ENCODE assay signal across 16 mouse cellular contexts in the genomic region with DNA sequence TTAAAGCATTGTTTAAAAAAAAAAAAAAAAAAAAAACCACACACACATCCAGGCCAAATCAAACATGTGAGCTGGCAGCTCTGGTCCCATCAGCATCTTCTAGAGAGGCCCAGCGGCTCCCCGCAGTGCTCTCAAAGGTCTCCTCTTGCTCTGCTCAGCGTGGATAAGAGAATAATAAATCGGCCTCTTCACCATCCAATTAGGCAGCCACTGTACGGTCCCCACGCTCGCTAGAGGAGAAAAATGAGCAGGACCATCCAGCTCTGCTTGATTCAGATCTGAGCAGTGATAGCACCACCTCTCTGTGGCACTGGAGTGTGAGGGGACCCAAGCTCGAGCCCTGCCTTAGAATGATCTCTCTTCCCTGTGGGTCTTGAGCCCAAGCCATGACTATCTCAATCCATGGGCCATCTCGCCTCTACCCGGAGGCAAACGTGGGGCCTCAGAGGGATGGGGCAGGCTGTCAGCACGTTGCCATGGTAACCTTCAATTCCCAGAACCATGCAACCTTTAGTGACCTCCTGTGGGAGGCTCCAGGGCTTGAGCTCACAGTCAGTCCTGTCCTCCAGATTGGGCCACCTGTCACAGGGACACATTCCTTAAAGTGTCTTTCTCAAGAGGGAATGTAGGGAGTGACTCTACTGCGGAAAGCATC.
DNase-seq lines count a peak whose midpoint lies in the region; ATAC-seq lines count a peak whose summit lies in the region.
"Had no signal": no experiment of that assay in that cellular context is flagged by ENCODE, and none has a peak within 500 bp of the region (broad histone marks: within the 10 kb centered on the region; RNA-seq: fewer than 3 reads in every experiment).

No protein-coding gene starts in this region.

- no peak overlapping the region for H3K4me3 ChIP-seq in liver, embryonic 16.5 days (ENCODE audit: low read depth, low read length)
- no peak overlapping the region for H3K4me3 ChIP-seq in liver, embryonic 12.5 days
- no peak overlapping the region for H3K4me3 ChIP-seq in embryonic facial prominence, embryonic 10.5 days
- no peak overlapping the region for H3K4me3 ChIP-seq in midbrain, embryonic 11.5 days (ENCODE audit: low read depth, low read length)
- H3K4me3 ChIP-seq: kidney, embryonic 15.5 days; layer of hippocampus, adult 2 months; liver, embryonic 15.5 days; neural tube, embryonic 13.5 days had no signal

- H3K27ac ChIP-seq in liver, embryonic 16.5 days (ENCODE audit: low read length): no peak overlapping the region
- H3K27ac ChIP-seq in liver, embryonic 12.5 days: no peak overlapping the region
- H3K27ac ChIP-seq in embryonic facial prominence, embryonic 10.5 days (replicated peaks): no peak overlapping the region
- no peak overlapping the region for H3K27ac ChIP-seq in midbrain, embryonic 11.5 days (ENCODE audit: low read depth, low read length)
- H3K27ac ChIP-seq: kidney, embryonic 15.5 days; layer of hippocampus, adult 2 months; liver, embryonic 15.5 days; macrophage; neural tube, embryonic 13.5 days had no signal

- 56% methylated on average over 13 of the region's 13 CpGs for WGBS in liver, embryonic 16.5 days (ENCODE audit: insufficient replicate concordance)
- WGBS in liver, embryonic 12.5 days (ENCODE audit: insufficient replicate concordance): 61% methylated on average over 13 of the region's 13 CpGs
- WGBS in embryonic facial prominence, embryonic 10.5 days: 49% methylated on average over 13 of the region's 13 CpGs
- 39% methylated on average over 13 of the region's 13 CpGs for WGBS in midbrain, embryonic 11.5 days

- no peak overlapping the region for H3K9ac ChIP-seq in liver, embryonic 16.5 days (ENCODE audit: low read depth, low read length)
- H3K9ac ChIP-seq in liver, embryonic 12.5 days: no peak overlapping the region
- no peak overlapping the region for H3K9ac ChIP-seq in midbrain, embryonic 11.5 days (ENCODE audit: low read length)
- H3K9ac ChIP-seq: kidney, embryonic 15.5 days; liver, embryonic 15.5 days; neural tube, embryonic 13.5 days had no signal

- H3K27me3 ChIP-seq in liver, embryonic 16.5 days (ENCODE audit: control insufficient read depth, insufficient read depth, low read depth, low read length): no peaks in the 10 kb centered on the region
- H3K27me3 ChIP-seq in liver, embryonic 12.5 days (replicated peaks): peaks cover 15% of the 10 kb centered on the region
- H3K27me3 ChIP-seq in embryonic facial prominence, embryonic 10.5 days (replicated peaks; ENCODE audit: low read depth, poor library complexity, severe bottlenecking): peaks cover 89% of the 10 kb centered on the region
- H3K27me3 ChIP-seq in midbrain, embryonic 11.5 days (ENCODE audit: control insufficient read depth, insufficient read depth, low read length): peaks cover 16% of the 10 kb centered on the region
- H3K27me3 ChIP-seq: liver, embryonic 15.5 days had no signal

- no peaks in the 10 kb centered on the region for H3K4me1 ChIP-seq in liver, embryonic 16.5 days (ENCODE audit: control insufficient read depth, low read depth, low read length)
- H3K4me1 ChIP-seq in liver, embryonic 12.5 days: no peaks in the 10 kb centered on the region; the same call in 1 of the 2 replicates
- peaks cover 32% of the 10 kb centered on the region for H3K4me1 ChIP-seq in embryonic facial prominence, embryonic 10.5 days
- H3K4me1 ChIP-seq in midbrain, embryonic 11.5 days (ENCODE audit: control insufficient read depth, insufficient read depth, low read length): peaks cover 20% of the 10 kb centered on the region

- H3K4me2 ChIP-seq in liver, embryonic 16.5 days (ENCODE audit: low read depth, low read length): no peak overlapping the region
- H3K4me2 ChIP-seq in liver, embryonic 12.5 days: no peak overlapping the region
- no peak overlapping the region for H3K4me2 ChIP-seq in midbrain, embryonic 11.5 days
- H3K4me2 ChIP-seq: kidney, embryonic 15.5 days; liver, embryonic 15.5 days; neural tube, embryonic 13.5 days had no signal

- H3K36me3 ChIP-seq in liver, embryonic 16.5 days (ENCODE audit: control insufficient read depth, insufficient read depth): no peaks in the 10 kb centered on the region
- no peaks in the 10 kb centered on the region for H3K36me3 ChIP-seq in liver, embryonic 12.5 days
- H3K36me3 ChIP-seq in embryonic facial prominence, embryonic 10.5 days (replicated peaks): no peaks in the 10 kb centered on the region
- H3K36me3 ChIP-seq in midbrain, embryonic 11.5 days (ENCODE audit: control insufficient read depth, insufficient read depth, low read length): no peaks in the 10 kb centered on the region
- H3K36me3 ChIP-seq: kidney, embryonic 15.5 days; liver, embryonic 15.5 days; neural tube, embryonic 13.5 days had no signal

- peak; percentile 38 for DNase-seq in embryonic facial prominence, embryonic 10.5 days (ENCODE audit: low spot score)
- no peak for DNase-seq in midbrain, embryonic 11.5 days (ENCODE audit: low spot score, missing footprints)
- DNase-seq in retina, postnatal 1 day: peak; percentile 44
- DNase-seq in left cerebral cortex, adult 8-10 months (ENCODE audit: low spot score in 2 of 2): no peak
- no peak for DNase-seq in frontal cortex, postnatal 14 days (ENCODE audit: low spot score in 2 of 2)
- no peak for DNase-seq in right cerebral cortex, adult 2 months (ENCODE audit: low spot score in 2 of 2)
- DNase-seq: cerebellum, postnatal 36 days; right cerebral cortex, adult 18-20 months; thymus, postnatal 4 days had no signal

- peak; percentile 55; the same call in 1 of the 2 replicates for ATAC-seq in liver, embryonic 16.5 days (ENCODE audit: low read depth)
- no peak for ATAC-seq in liver, embryonic 12.5 days
- ATAC-seq in midbrain, embryonic 11.5 days (ENCODE audit: low FRiP score): peak; percentile 57

- no peaks in the 10 kb centered on the region for H3K9me3 ChIP-seq in liver, embryonic 16.5 days (replicated peaks; ENCODE audit: control insufficient read depth, low read length)
- H3K9me3 ChIP-seq in liver, embryonic 12.5 days (replicated peaks): no peaks in the 10 kb centered on the region
- H3K9me3 ChIP-seq in embryonic facial prominence, embryonic 10.5 days: no peaks in the 10 kb centered on the region
- no peaks in the 10 kb centered on the region for H3K9me3 ChIP-seq in midbrain, embryonic 11.5 days (ENCODE audit: control insufficient read depth, low read length)
- H3K9me3 ChIP-seq: kidney, embryonic 15.5 days; liver, embryonic 15.5 days; neural tube, embryonic 13.5 days had no signal

Comparison
In these comparisons a context has a peak if more than half of its experiments do, and no peak if none do; other contexts are left out.
1. DNase-seq: peak in embryonic facial prominence, embryonic 10.5 days (single experiment) and retina, postnatal 1 day (single experiment); none in midbrain, embryonic 11.5 days (single experiment), left cerebral cortex, adult 8-10 months (0 of 2), frontal cortex, postnatal 14 days (0 of 2) and right cerebral cortex, adult 2 months (0 of 2).